Mouse (Mus musculus): ENCODE measurements around the gene Swi5.
A peak's percentile ranks its signal among the peaks of the same experiment; 100 is the strongest.

Gene Swi5

GRCm38 (mm10) chr2:32260635-32261034, 27.2 kb downstream of the Swi5 start:
- peak; percentile 80 for DNase-seq (ENCODE audit: extremely low read depth, low read depth)

GRCm38 (mm10) chr2:32259657-32260417, 28.0 kb downstream of the Swi5 start, which contains the start of gene Uck1:
Gene Uck1 (minus strand): TSS chr2:32260159.
- peak; percentile 85 for DNase-seq (ENCODE audit: extremely low read depth, low read depth)

GRCm38 (mm10) chr2:32258887-32259533, 28.9 kb downstream of the Swi5 start:
- no peak for DNase-seq (ENCODE audit: extremely low read depth, low read depth)

GRCm38 (mm10) chr2:32256273-32256672, 31.6 kb downstream of the Swi5 start:
- DNase-seq (ENCODE audit: extremely low read depth, low read depth) = no peak

GRCm38 (mm10) chr2:32254563-32254962, 33.3 kb downstream of the Swi5 start:
- no peak for DNase-seq (ENCODE audit: extremely low read depth, low read depth)

- DNase-seq (ENCODE audit: extremely low read depth, low read depth) = no peak
These were observed 34.5 kb downstream of the Swi5 start for GRCm38 (mm10) chr2:32253352-32253751.

- DNase-seq (ENCODE audit: extremely low read depth, low read depth) = no peak
These were observed 35.2 kb downstream of the Swi5 start for GRCm38 (mm10) chr2:32252658-32253057.

- DNase-seq (ENCODE audit: extremely low read depth, low read depth) = no peak
These were observed 35.9 kb downstream of the Swi5 start for GRCm38 (mm10) chr2:32251791-32252527.

GRCm38 (mm10) chr2:32248377-32249361, 39.2 kb downstream of the Swi5 start:
- no peak for DNase-seq (ENCODE audit: extremely low read depth, low read depth)

- no peak for DNase-seq (ENCODE audit: extremely low read depth, low read depth)
These were observed 41.1 kb downstream of the Swi5 start for GRCm38 (mm10) chr2:32246741-32247140.

GRCm38 (mm10) chr2:32242986-32243385, 44.9 kb downstream of the Swi5 start:
- no peak for DNase-seq (ENCODE audit: extremely low read depth, low read depth)

- no peak for DNase-seq (ENCODE audit: extremely low read depth, low read depth)
These were observed 47.3 kb downstream of the Swi5 start for GRCm38 (mm10) chr2:32240591-32240990.

GRCm38 (mm10) chr2:32238708-32239435, 49.0 kb downstream of the Swi5 start:
- peak; percentile 87 for DNase-seq (ENCODE audit: extremely low read depth, low read depth)

GRCm38 (mm10) chr2:32237571-32237970, 50.3 kb downstream of the Swi5 start:
- DNase-seq (ENCODE audit: extremely low read depth, low read depth) = no peak

GRCm38 (mm10) chr2:32236760-32237487, 51.0 kb downstream of the Swi5 start:
- peak; percentile 56 for DNase-seq (ENCODE audit: extremely low read depth, low read depth)

- peak; percentile 85 for DNase-seq (ENCODE audit: extremely low read depth, low read depth)
These were observed 51.8 kb downstream of the Swi5 start, which contains the start of gene Pomt1 for GRCm38 (mm10) chr2:32235886-32236759. Gene Pomt1 (plus strand): TSS chr2:32236590.

- no peak for DNase-seq (ENCODE audit: extremely low read depth, low read depth)
These were observed 52.4 kb downstream of the Swi5 start for GRCm38 (mm10) chr2:32235433-32235832.

Data from MEL-GATA-1-ER (cell line).